Mouse (Mus musculus): ENCODE measurements around the gene Bbs4.
A peak's percentile ranks its signal among the peaks of the same experiment; 100 is the strongest.
"Not testable (repeated sequence)": the region's sequence is repeated elsewhere in the genome, so short reads cannot be mapped to it uniquely, and the experiment has no call there.

Gene Bbs4

DNA sequence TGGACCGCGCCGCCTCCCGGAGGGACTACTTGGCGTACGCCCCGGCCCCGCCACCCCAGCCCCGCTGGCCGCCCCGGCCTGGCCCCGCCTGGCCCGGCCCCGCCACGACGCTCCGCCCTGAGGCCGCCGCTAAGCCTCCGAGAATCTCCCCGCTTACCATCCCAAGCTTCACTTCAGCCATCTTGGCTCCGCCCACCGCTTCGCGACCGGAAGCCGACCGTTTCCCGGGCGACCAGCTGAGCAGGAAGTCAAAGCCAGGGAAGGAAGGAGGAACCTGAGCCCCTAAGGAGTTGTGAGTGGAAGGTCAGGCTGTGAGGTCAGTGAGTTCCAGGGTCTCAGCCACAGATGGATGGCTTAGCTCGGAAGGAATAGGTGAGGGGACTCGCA, at the start of gene Bbs4:
TSS of gene Bbs4 (minus strand) at position 256 of the 387 bp plus-strand sequence.
- peak; percentile 96 to 97 for DNase-seq

DNA sequence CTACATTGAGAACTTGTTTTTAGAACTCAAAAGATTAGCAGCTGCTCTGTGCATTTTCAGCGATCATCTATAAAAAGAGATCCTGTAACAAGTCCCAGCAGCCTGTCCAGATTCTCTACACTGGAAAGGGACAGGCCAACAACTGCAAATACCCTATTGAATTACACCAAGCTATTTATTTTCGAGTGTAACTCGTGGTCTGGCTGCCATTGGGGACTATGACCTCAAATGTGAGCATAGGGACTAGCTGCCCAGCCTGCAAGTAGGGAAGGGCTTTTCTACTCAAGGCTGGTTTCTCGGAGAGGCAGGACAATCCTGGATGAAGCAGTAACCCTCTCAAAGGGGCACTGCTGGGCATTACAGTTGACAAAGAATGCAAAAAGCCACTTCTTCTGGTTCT, 35.8 kb upstream of the Bbs4 start:
- DNase-seq, result no peak

DNA sequence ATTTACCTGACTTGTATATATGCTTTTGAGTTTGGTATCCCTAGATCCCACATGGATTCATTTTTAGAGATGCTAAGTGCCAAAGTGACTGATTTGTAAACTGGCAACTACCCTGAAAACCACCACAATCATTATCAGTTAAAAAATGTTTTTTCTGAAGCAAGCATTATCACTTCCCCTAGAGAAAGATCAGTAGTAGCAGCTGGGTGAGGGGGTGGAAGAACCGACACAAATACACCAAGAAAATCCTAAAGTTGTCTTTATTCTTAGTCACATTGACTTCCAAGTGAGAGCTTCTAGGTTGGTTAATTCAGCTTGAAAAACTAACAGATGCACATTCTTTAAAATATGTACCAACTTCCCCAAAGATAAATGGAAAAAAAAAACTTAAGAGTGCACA, 35.0 kb upstream of the Bbs4 start:
- DNase-seq, result no peak

DNA sequence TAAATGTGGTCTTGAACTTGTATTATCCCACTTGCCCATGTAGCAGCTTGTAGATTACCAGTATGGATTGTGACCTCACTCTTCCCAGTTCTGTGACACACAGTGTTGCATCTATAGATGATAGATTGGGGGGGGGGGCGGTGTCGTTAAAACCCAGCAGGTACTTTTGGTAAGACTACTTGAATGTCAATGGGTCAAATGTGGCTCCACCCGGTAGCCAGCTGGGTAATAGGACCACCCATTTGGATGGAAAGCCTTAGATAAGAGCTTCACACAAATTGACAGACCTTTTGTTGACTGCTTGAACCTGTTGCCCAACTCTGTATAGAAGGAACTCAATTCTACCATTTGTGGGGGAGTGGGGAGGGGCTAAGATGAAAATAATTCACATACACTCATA, 34.2 kb upstream of the Bbs4 start:
- DNase-seq, result no peak

DNA sequence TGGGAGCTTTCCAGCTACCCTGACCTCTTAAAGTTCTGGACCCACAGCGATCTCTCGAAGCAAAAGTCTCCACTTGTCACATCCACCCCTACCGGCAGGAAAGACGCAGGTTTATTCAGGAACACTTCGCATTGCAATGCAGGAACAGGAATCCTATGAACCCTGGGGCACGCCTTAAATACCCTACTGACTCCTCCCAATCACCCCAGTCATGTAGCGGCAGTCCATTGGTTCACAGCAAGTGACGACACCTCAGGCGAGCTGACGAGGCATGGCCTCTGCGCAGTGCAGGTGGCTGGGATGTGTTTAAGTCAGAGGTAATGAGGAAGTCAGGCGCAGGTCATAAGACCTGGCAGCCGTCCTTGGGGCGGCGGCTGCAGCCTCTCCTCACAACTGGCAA, 22.3 kb upstream of the Bbs4 start:
- no peak for DNase-seq

DNA sequence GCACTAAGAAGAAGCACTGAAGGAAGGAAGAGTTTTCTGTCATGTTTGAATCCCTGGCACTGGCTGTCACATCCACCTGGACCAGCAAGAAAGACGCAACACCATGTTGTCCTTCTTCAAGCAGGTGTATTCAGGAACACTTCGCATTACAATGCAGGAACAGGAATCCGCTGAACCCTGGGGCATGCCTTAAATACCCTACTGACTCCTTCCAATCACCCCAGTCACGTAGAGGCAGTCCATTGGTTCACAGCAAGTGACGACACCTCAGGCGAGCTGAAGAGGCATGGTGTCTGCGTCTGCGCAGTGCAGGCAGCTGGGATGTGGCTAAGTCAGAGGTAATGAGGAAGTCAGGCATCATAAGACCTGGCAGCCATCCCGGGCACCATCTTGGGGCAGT, 16.3 kb upstream of the Bbs4 start:
- DNase-seq, result no peak

DNA sequence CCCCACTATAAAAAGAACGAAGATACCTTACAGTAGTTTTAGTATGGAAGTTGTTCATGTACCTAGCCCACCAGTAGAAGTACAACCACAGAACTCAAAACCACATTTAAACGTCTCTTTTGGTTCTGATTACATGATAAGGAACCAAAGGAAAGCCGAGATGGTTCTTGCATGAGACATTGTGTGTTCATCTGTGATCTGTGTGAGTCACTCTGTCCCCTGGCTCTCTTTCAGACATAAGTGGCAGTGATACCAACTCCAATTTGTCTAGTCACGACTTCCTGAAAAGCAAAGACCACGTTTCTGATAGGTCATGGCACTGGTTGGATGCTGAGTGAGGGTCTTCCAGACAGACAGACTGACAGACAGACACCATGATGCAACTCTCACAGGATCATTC, 15.9 kb upstream of the Bbs4 start:
- no peak for DNase-seq

DNA sequence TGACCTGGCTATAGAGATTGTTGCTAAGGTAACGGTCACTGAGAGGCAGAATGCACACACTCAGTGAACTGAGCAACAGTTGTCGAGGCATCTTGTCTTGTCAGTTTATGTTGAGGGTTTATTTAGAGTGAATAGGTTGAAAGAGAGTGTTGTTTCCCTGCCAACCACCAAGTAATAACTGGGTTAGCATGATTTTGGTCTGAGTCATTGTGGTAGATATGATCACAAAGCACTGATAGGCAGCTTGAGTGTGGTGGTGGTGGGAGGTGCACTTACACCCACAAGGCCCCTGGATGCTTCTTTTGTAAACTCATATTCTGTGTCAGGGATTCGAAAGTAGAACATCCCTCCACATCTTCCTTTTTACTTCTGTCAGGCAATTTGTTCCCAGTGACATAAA, 7.2 kb upstream of the Bbs4 start:
- DNase-seq, result not testable (repeated sequence)

DNA sequence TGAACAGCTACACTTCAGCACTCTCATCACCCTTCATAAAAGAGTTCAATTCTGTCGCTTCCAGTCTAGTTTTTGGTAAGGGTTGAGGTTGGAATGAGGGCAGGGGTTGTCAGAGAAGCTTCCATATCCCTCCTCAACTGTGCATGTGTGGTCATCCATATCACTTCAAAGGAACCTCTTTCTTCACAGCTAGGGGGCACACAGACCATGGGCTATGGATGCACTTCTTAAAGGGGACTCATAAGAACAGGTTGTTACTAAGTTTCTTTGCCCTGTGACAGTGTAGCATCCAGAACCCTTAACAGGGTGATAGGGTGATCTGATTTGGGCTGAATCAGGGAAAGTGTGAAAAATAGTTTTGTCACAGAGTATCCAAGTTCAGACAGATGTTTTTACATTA, 4.7 kb upstream of the Bbs4 start:
- DNase-seq, result not testable (repeated sequence)

DNA sequence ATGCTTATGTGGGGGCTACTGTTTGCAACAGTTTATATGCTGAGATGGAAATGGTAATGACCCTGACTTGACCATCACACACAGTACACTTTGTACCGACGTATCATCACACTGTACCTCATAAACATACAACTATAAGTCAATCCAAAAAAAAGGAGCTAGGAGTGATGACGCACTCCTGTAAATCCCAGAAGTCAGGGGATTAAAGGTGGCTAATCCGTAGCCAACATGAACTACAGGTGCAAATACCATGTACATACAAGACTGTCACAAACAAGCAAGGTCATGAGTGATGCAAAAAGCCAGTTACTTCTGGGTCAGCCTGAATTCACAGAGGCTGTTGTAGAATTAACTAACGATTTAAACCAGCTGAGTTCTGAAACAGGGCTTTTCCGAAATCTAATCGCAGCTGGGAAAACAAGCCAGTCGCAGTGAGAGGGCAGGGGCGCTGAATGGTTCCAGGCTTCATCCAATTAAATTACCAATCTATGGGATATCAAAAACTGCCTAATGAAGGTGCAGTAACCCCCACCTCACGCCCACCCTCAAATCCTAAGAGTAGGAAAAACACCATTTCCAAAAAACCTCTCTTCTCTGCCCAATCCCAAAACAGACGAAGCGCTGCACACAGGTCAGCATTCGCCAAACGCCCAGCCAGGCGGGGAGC, 589 bp downstream of the Bbs4 start:
- no peak for DNase-seq

DNA sequence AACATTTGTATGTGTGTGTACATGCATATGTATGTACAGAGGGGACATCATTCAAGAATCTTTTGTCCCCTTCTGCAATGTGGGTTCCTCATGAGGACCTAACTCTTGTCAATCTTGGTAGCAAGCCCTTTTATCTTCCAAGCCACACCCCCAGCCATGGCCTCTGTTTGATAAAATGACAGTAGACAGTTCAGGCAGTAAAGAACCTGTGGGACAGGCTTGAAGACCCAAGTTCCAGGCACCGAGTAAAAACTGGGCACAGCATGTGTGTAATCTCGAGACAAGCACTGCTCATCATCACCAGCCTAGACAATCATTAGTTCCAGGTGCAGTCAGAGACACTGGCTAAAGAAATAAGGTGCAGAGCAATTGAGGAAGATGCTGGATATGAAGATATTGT, 7.1 kb downstream of the Bbs4 start:
- DNase-seq, result no peak

DNA sequence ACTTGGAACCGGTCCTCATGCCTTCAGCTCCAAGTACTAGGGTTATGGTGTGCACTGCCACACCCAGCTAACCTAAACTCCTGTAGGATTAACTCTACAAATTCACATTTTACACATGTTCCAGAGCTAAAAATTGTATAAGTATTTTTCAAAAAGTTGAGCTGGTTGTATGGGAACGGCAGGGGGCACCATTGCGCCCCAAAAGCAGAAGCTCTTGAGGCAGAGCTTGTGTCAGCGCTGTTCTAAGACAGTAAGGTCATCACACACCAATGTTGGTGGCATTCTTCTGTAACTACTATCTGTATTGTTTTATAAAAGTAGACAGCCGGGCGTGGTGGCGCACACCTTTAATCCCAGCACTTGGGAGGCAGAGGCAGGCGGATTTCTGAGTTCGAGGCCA, 13.3 kb downstream of the Bbs4 start:
- DNase-seq, result peak in 1 of 2 experiments; percentile 5

DNA sequence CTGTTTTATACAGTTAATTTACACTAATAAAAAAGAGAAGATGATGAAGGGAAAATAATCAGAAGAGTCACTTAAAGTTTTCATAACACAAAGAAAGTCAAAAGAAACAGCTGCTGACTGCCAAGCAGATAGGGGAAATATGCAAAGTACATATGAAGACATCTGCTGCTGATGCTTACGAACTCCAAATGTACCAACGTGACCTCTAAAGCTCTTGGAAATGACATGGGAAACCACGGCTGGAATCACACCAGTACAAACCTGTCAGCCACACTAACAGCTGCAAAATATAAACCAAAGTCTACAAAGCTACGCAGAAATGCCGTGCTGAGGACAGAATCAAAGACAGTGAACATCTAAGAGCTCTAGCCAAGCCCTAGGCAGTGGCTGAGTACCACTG, 14.2 kb downstream of the Bbs4 start:
- no peak for DNase-seq

DNA sequence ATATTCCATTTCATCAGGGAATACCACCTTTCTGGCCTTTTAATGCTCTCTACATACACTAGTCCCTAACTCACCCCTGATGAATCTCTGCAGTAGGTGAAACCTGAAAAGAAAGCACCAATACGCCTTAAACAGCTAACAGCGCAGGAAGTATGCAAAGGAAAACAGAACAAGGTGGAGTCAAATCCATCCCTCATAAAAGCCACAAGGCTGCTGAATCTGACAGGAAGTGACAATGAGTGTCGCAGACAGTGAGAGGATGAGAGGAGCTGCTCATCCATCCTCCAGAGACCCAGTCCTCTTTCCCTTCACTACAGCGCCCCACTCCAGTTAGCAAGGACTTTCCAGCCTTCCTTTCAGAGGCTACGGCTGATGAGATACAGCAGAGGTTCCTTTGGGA, 14.9 kb downstream of the Bbs4 start:
- DNase-seq, result no peak

DNA sequence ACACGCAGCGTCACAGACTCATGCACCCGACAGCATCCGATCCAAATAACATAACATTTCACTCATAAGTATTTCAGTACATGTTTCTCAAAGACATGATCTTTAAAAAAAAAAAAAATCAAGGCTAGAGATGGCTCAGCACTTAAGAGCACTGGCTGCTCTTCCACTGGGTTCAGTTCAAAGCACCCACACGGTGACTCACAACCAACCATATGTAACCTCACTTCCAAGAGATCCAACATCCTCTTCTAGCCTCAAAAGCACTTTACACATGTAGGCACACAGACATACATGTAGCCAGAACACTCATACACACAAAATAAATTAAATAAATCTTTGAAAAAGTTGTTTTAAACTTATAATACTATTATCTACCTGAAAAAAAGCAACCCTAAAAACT, 15.4 kb downstream of the Bbs4 start:
- DNase-seq, result no peak

DNA sequence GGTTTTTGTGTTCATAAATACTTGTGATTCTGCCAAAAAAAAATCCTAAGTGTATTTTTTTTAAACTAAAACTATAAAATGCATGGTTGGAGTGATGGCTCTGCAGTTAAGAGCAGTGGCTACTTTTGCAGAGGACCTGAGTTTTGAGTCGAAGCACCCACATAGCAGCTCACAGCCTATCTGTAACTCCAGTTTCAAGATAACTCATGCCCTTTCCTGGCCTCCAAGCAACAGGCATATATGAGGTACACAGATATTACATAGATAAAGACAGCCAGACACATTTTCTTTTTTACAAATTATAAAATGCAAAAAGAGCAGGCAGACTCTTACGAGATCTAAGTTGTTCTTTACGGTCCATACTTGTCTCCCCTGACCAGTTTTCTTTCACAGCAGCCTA, 16.8 kb downstream of the Bbs4 start:
- DNase-seq, result no peak

DNA sequence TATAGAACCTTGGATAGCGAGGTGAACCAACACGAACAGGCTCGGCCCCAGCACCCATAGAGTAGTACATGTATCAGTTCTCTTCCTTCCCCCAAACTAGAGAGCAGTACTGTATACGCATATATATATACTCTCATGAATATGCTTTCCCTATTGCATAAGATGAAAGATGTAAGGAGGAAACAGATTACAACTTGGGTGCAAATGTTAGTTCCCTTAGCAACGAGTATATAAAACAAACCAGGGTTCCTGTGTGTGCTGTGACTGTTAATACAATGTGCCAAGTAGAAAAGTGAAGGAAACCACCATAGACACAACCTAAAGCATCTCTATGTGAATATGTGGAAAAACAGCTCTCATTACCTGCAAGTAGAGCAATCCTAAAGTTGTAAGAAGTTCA, 23.3 kb downstream of the Bbs4 start:
- DNase-seq, result no peak

DNA sequence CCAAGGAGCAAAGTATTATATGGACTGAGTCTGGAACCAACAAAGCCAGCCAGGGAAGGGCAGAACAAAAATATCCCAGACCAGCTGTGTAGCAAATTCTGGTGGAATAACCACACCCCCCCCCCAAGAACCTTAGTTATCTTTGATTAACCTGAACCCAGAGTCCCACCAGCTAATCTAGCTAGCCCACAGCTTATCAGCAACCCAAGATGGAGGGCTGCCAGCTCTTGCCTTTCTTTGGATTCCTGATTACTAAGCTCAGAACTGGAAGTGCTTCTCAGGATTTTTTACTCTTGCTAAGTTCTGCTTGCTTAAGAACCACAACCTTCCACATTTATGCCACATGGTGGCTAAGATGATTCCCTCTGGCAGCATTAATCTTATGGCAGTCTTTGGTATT, 29.0 kb downstream of the Bbs4 start:
- no peak for DNase-seq

DNA sequence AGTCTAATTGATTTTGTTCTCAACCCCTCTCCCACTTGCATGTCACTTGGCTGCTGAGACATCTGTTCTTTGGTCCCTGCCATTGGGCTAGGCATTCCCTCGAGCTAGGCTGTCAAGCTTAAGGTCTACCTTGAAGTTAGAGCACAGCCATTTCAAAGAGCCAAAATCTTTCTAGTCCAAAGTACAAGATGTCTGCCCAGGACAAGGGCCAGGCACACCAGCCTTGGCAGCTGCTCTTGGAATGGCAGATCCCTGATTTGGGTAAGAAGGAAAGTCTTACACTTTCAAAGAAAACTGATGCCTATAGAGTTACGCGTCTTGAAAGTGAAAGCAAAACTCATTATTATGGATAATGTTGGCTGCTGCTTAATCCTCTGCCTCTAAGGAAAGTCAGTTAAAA, 37.1 kb downstream of the Bbs4 start:
- DNase-seq, result no peak

DNA sequence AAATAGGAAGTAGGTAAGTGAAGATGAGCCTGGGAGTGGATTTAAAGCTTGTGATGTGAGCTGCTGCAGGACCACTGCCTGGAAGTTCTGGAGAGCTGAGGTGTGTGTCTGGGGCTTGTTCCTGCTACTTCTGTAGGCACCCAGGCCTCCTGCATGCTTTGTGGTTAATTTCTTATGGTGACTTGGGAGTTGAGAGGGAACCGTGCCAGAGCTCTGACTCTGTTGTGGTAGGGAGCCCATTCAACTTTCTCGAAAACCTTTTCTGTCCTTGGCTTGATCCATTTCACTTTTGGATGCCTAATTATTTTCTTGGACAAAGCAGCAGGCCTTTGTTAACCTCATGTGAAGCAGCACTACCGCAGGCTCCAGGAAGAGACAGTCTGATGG, 42.0 kb downstream of the Bbs4 start:
- DNase-seq, result no peak

DNA sequence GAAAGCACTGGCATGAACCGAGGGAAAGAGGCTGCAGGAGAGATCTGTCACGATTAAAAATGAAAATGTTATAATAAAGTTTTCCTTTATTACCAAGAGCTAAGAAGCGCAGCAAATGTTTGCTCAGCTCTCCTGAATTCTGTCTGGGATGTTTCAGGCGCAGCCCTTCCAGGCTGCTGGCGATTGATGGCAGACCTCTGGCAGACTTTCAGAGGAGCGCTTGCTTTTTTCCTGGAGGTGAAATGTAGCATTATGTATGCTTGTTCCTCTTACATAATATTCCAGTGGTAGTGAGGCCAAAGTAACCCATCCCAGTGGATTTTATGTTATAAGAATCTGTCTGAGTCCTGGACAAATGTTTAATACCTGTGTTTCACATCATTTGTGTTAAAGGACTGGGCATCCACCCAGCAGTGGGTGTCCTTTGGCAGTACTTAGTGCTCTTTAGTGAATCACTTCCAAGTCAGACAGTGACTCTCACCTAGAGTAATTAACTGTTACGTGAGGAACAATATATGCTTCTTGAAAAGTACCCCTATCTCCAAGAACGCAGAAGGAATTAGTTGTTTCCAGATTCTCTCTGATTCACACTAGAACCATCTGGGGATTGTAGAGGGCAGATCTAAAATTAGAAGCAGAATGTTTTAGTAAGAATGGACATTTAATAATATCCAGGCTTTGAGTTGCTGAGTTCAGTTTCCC, 42.6 kb downstream of the Bbs4 start:
- no peak for DNase-seq

DNA sequence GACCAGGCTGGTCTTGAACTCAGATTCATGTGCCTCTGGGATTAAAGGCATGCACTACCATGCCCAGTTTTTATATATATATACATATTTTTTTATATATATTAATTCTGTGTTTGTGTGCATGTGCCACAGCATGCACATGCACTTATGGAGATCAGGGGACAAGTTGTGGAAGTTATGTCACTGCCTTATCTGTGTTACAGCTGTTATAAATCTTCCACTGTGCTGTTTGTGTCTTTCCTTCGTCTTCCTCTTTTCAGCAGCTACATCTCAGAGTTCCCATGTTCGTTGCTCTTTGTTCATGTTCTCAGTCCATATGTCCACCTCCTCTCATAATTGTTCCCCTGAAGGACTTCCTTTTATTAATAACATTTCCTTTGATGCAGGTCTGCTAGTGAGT, 45.4 kb downstream of the Bbs4 start:
- DNase-seq, result no peak

DNA sequence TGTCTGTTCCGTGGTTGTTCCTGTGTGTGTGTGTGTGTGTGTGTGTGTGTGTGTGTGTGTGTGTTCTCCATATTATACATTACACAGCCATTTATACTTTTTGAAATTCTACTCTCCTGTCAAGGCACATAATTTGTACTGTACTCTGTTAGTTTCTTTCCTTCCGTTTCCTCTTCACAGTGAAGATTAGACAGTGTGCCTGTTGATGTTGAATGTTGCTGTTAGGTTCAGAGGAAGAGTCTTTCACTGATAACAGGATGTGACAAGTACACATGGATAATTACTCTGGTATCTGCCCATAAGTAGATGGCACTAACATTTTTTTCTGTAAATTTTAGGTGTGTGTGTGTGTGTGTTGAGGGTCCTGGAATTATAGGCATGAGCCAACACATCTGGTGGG, 56.9 kb downstream of the Bbs4 start:
- no peak for DNase-seq

DNA sequence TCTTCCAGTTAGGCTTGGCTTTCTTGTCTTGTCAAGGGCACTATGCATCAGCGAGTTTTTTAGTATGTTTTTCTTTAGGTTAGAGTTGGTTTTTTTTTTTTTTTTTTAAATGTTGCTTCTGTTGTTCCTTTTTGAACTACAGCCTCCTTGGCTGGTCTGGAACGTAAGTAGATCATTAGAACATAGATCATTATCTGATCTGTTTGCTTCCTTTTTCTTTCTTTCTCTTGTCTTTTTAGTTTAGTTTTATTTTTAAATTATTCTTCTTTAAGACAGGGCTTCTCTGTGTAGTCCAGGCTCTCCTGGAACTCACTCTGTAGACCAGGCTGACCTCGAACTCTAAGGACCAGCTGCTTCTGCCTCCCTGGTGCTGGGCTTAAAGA, 60.8 kb downstream of the Bbs4 start:
- DNase-seq, result no peak

Measured in lung, adult 18-20 months (tissue).